Mouse (Mus musculus) forebrain, embryonic 13.5 days (tissue): ENCODE results near the gene Alpl. TPM values are rescaled to one million over a fixed set of nuclear protein-coding genes. Genes with fewer than 3 reads are reported as not detected.

Source experiments
- ATAC-seq: fragments of 200-750 bp; cut with Nextera tagmentation; 2 replicates; pipeline ENCODE4 v1.8.0; 2017
- H3K27ac ChIP-seq: fragments of 300-500 bp; sonication (generic); 2 replicates; pipeline ENCODE4 v1.5.1; 2015; ENCODE audit warnings: inconsistent platforms, mild to moderate bottlenecking, moderate library complexity
- H3K27me3 ChIP-seq: fragments of 300-500 bp; sonication (generic); 2 replicates; pipeline ENCODE4 v1.6.1; 2015; ENCODE audit warnings: mild to moderate bottlenecking, inconsistent platforms
- H3K36me3 ChIP-seq: fragments of 300-500 bp; sonication (generic); 2 replicates; pipeline ENCODE4 v1.6.1; 2015; ENCODE audit warnings: mild to moderate bottlenecking, inconsistent platforms; ENCODE audit not compliant: poor library complexity, severe bottlenecking
- H3K4me1 ChIP-seq: fragments of 300-500 bp; sonication (generic); 2 replicates; pipeline ENCODE4 v1.6.1; 2015; ENCODE audit warnings: inconsistent platforms
- H3K4me2 ChIP-seq: fragments of 300-500 bp; sonication (generic); 2 replicates; pipeline ENCODE4 v1.6.1; 2015; ENCODE audit warnings: inconsistent platforms, mild to moderate bottlenecking, moderate library complexity
- H3K4me3 ChIP-seq: fragments of 300-500 bp; sonication (generic); 2 replicates; pipeline ENCODE4 v1.5.1; 2015; ENCODE audit warnings: mild to moderate bottlenecking, inconsistent platforms
- H3K9ac ChIP-seq: fragments of 300-500 bp; sonication (generic); 2 replicates; pipeline ENCODE4 v1.6.1; 2015; ENCODE audit warnings: mild to moderate bottlenecking, inconsistent platforms
- H3K9me3 ChIP-seq: fragments of 300-500 bp; sonication (generic); replicated peaks from 2 replicates; pipeline ENCODE4 v1.6.1; 2016; ENCODE audit warnings: inconsistent platforms
- WGBS: fragments of 180-500 bp; shearing (Covaris S2); methylation state at CpG from one replicate; pipeline ENCODE4 v1.1.7; 2015; 5-methylcytosine and 5-hydroxymethylcytosine counted together
- polyA plus RNA-seq: library from polyadenylated mRNA; unstranded; fragments of >200 nt; fragmentation: Nextera tagmentation; extraction: Ambion mirVana; gene quantifications from 2 replicates; pipeline ENCODE4 v1.2.1, GENCODE M21; 2015

Gene Alpl
- polyA plus RNA-seq, 1 experiment from 2014 or later, result 10.5 TPM

GRCm38 (mm10) chr4:137820721-137821120 is 24.5 kb upstream of the Alpl start:
- Histone ChIP-seq H3K27me3 (no peaks in the 10 kb centered on the region), H3K9ac (no peak overlapping the region), H3K4me2 (no peak overlapping the region), H3K27ac (no peak overlapping the region), H3K9me3 (no peaks in the 10 kb centered on the region), H3K4me1 (peaks cover 7% of the 10 kb centered on the region), H3K4me3 (no peak overlapping the region), H3K36me3 (no peaks in the 10 kb centered on the region)
- WGBS, result 70% methylated on average over 3 of the region's 3 CpGs
- ATAC-seq, result no peak

- no peak for ATAC-seq
- H3K4me3 ChIP-seq, result no peak overlapping the region
- H3K27ac ChIP-seq, result 0 out of 2 replicates have a peak overlapping the region, but pooled peaks have one; percentile 4
- H3K9ac ChIP-seq, result no peak overlapping the region
- WGBS, result 29% methylated on average over 2 of the region's 2 CpGs
- H3K36me3 ChIP-seq, result no peaks in the 10 kb centered on the region
- no peaks in the 10 kb centered on the region for H3K9me3 ChIP-seq
- no peaks in the 10 kb centered on the region for H3K27me3 ChIP-seq
- peaks cover 7% of the 10 kb centered on the region for H3K4me1 ChIP-seq
- H3K4me2 ChIP-seq, result no peak overlapping the region
These were observed 23.3 kb upstream of the Alpl start for GRCm38 (mm10) chr4:137819487-137819886.

- H3K27me3 ChIP-seq, result no peaks in the 10 kb centered on the region
- H3K9ac ChIP-seq, result no peak overlapping the region
- H3K27ac ChIP-seq, result no peak overlapping the region
- H3K36me3 ChIP-seq, result no peaks in the 10 kb centered on the region
- no peak overlapping the region for H3K4me3 ChIP-seq
- peaks cover 7% of the 10 kb centered on the region for H3K4me1 ChIP-seq
- 93% methylated on average over 3 of the region's 3 CpGs for WGBS
- no peak overlapping the region for H3K4me2 ChIP-seq
- H3K9me3 ChIP-seq, result no peaks in the 10 kb centered on the region
- no peak for ATAC-seq
These were observed 22.2 kb upstream of the Alpl start for GRCm38 (mm10) chr4:137818341-137818740.

GRCm38 (mm10) chr4:137816216-137816615 is 20.0 kb upstream of the Alpl start:
- Histone ChIP-seq H3K4me1 (peaks cover 7% of the 10 kb centered on the region), H3K9me3 (no peaks in the 10 kb centered on the region), H3K4me3 (no peak overlapping the region), H3K4me2 (no peak overlapping the region), H3K27me3 (no peaks in the 10 kb centered on the region), H3K36me3 (no peaks in the 10 kb centered on the region), H3K9ac (no peak overlapping the region), H3K27ac (no peak overlapping the region)
- ATAC-seq, result no peak
- 84% methylated on average over 7 of the region's 7 CpGs for WGBS

DNA sequence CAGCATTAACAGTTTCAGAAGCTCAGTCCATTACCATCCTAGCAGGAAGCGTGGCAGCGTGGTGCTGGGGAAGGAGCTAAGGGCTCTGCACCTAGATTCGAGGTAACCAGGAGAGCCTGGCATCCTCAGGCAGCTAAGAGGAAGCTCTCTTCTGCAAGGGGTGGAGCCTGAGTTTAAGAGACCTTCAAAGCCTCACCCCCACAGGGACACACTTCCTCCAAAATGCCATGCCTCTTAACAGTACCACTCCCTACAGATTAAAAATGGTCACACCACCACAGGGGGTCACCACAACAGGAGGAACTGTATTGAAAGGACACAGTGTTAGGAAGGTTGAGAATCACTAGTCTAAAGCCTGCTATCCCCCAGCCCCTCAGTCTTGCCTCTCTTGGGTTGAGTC is 19.3 kb upstream of the Alpl start:
- Histone ChIP-seq H3K27me3 (no peaks in the 10 kb centered on the region), H3K4me2 (no peak overlapping the region), H3K36me3 (no peaks in the 10 kb centered on the region), H3K9me3 (no peaks in the 10 kb centered on the region), H3K9ac (no peak overlapping the region), H3K4me3 (no peak overlapping the region), H3K27ac (no peak overlapping the region), H3K4me1 (peaks cover 7% of the 10 kb centered on the region)
- 78% methylated on average over 3 of the region's 3 CpGs for WGBS
- ATAC-seq, result no peak

- Histone ChIP-seq H3K9me3 (no peaks in the 10 kb centered on the region), H3K27me3 (no peaks in the 10 kb centered on the region), H3K4me1 (peaks cover under 1% of the 10 kb centered on the region; the same call in 1 of the 2 replicates), H3K27ac (no peak overlapping the region), H3K4me3 (no peak overlapping the region), H3K9ac (no peak overlapping the region), H3K4me2 (no peak overlapping the region), H3K36me3 (no peaks in the 10 kb centered on the region)
- no peak for ATAC-seq
- 86% methylated on average over 7 of the region's 7 CpGs for WGBS
These were observed 18.0 kb upstream of the Alpl start for GRCm38 (mm10) chr4:137814140-137814539.

GRCm38 (mm10) chr4:137812946-137813708 is 16.9 kb upstream of the Alpl start:
- H3K9ac ChIP-seq, result no peak overlapping the region
- no peaks in the 10 kb centered on the region for H3K4me1 ChIP-seq
- no peak for ATAC-seq
- WGBS, result 71% methylated on average over 13 of the region's 13 CpGs
- H3K27me3 ChIP-seq, result no peaks in the 10 kb centered on the region
- no peaks in the 10 kb centered on the region for H3K9me3 ChIP-seq
- no peak overlapping the region for H3K4me3 ChIP-seq
- no peak overlapping the region for H3K27ac ChIP-seq
- H3K4me2 ChIP-seq, result no peak overlapping the region
- no peaks in the 10 kb centered on the region for H3K36me3 ChIP-seq

DNA sequence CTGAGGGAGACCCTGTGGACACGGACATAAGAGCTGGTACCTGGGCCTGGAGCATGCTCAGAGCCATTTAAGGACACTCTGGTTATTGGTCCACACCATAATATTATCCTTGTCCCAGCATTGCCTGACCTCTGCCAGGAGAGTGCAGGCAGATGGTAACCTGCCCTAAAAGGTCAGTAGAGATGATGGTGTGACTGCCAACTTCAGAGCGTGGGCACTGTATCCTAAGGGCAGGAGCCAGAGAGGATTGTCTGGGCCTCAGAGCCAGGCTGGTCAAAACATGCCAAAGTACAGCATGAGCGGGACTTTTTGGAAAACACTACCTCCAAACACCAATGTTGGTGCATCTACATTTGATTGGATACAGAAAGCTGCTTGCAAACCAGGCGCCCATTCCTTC is 13.8 kb upstream of the Alpl start:
- no peak for ATAC-seq
- no peaks in the 10 kb centered on the region for H3K27me3 ChIP-seq
- H3K9ac ChIP-seq, result no peak overlapping the region
- no peaks in the 10 kb centered on the region for H3K36me3 ChIP-seq
- no peak overlapping the region for H3K4me3 ChIP-seq
- no peaks in the 10 kb centered on the region for H3K9me3 ChIP-seq
- no peaks in the 10 kb centered on the region for H3K4me1 ChIP-seq
- 81% methylated on average over 4 of the region's 4 CpGs for WGBS
- H3K4me2 ChIP-seq, result no peak overlapping the region
- H3K27ac ChIP-seq, result no peak overlapping the region

GRCm38 (mm10) chr4:137807301-137807851 is 11.2 kb upstream of the Alpl start:
- H3K4me1 ChIP-seq, result no peaks in the 10 kb centered on the region
- ATAC-seq, result no peak
- no peaks in the 10 kb centered on the region for H3K36me3 ChIP-seq
- no peak overlapping the region for H3K4me2 ChIP-seq
- H3K9ac ChIP-seq, result no peak overlapping the region
- H3K4me3 ChIP-seq, result no peak overlapping the region
- no peaks in the 10 kb centered on the region for H3K9me3 ChIP-seq
- H3K27ac ChIP-seq, result no peak overlapping the region
- 78% methylated on average over 7 of the region's 7 CpGs for WGBS
- H3K27me3 ChIP-seq, result no peaks in the 10 kb centered on the region

DNA sequence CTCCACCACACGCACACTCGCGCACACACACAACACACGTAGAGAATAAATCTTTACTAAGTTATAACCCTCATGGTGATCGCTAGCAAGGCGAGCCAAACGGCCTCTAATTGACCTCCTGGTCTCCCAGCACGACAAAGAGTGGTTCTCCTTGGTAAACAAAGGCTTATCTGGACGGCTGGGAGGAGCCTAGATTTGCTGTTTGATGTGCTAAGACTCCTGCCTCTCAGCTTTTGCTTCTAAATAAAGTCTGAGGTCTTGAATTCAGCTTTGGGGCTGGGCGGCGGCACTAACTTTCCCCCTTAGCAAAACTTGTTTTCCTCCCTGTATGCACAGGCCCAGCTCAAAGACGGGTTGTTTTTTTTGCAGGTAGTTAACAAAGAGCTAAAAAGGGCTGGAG is 5.0 kb upstream of the Alpl start:
- Histone ChIP-seq H3K9ac (no peak overlapping the region), H3K4me2 (no peak overlapping the region), H3K27me3 (0 out of 2 replicates have a peak, but pooled peaks cover 11% of the 10 kb centered on the region), H3K4me3 (no peak overlapping the region), H3K9me3 (no peaks in the 10 kb centered on the region), H3K36me3 (no peaks in the 10 kb centered on the region), H3K27ac (no peak overlapping the region), H3K4me1 (peaks cover 3% of the 10 kb centered on the region)
- no peak for ATAC-seq
- WGBS, result 18% methylated on average over 12 of the region's 12 CpGs

- Histone ChIP-seq H3K4me2 (no peak overlapping the region), H3K9ac (no peak overlapping the region), H3K4me3 (no peak overlapping the region), H3K4me1 (peaks cover 12% of the 10 kb centered on the region), H3K9me3 (no peaks in the 10 kb centered on the region), H3K27ac (no peak overlapping the region), H3K27me3 (peaks cover 19% of the 10 kb centered on the region; the same call in 1 of the 2 replicates), H3K36me3 (no peaks in the 10 kb centered on the region)
- ATAC-seq, result no peak
- 29% methylated on average over 11 of the region's 11 CpGs for WGBS
These were observed 4.1 kb upstream of the Alpl start for GRCm38 (mm10) chr4:137800324-137800723.

- WGBS, result 72% methylated on average over 4 of the region's 4 CpGs
- H3K9me3 ChIP-seq, result no peaks in the 10 kb centered on the region
- H3K36me3 ChIP-seq, result no peaks in the 10 kb centered on the region
- no peak overlapping the region for H3K27ac ChIP-seq
- H3K4me3 ChIP-seq, result no peak overlapping the region
- H3K9ac ChIP-seq, result no peak overlapping the region
- no peak for ATAC-seq
- peaks cover 19% of the 10 kb centered on the region; the same call in 1 of the 2 replicates for H3K27me3 ChIP-seq
- H3K4me1 ChIP-seq, result peaks cover 23% of the 10 kb centered on the region
- no peak overlapping the region for H3K4me2 ChIP-seq
These were observed 854 bp upstream of the Alpl start for GRCm38 (mm10) chr4:137797038-137797437.
